Comparison of ENCODE assay signal across 7 mouse cellular contexts in the genomic region with DNA sequence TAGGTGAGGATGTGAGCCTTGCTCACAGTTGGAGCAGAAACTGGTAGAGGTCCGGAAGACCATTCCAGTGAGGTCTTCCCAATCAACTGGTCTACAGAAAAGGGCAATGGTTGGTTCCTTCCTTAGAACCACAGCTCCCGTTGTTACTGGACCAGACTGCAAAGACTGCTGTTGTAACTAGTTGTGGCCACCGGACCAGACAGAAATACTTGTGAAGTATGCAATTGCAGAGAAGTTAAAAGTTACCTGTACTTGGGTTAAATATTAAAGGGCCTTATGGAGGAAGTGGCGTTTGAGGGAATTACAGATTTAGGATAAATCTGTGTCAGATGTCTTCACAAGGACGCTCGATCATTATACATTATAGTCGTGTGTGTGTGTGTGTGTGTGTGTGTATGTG. TPM values are rescaled to one million over a fixed set of nuclear protein-coding genes. Genes with fewer than 3 reads are reported as not detected.
DNase-seq lines count a peak whose midpoint lies in the region; ATAC-seq and TF ChIP-seq lines count a peak whose summit lies in the region.

No protein-coding gene starts in this region.

- no peak overlapping the region for H3K9ac ChIP-seq in lung, embryonic 16.5 days (ENCODE audit: low read length)
- no peak overlapping the region for H3K9ac ChIP-seq in hindbrain, embryonic 14.5 days
- H3K9ac ChIP-seq in kidney, postnatal 0 days (ENCODE audit: low read depth, low read length), result no peak overlapping the region
- H3K9ac ChIP-seq in midbrain, postnatal 0 days (replicated peaks; ENCODE audit: low read length, poor library complexity, severe bottlenecking), result no peak overlapping the region

- no peak for TF ChIP-seq CTCF in kidney, postnatal 0 days (IDR thresholded peaks at IDR 0.05; ENCODE audit: low read depth)
- TF ChIP-seq CTCF in midbrain, postnatal 0 days (IDR thresholded peaks at IDR 0.05), result no peak
- no peak for TF ChIP-seq CTCF in left cerebral cortex, adult 2 months (IDR thresholded peaks at IDR 0.05)

- H3K27me3 ChIP-seq in lung, embryonic 16.5 days (ENCODE audit: control insufficient read depth, insufficient read depth, low read depth, low read length), result no peaks in the 10 kb centered on the region
- no peaks in the 10 kb centered on the region for H3K27me3 ChIP-seq in hindbrain, embryonic 14.5 days (ENCODE audit: control insufficient read depth, insufficient read depth, low read length)
- no peaks in the 10 kb centered on the region for H3K27me3 ChIP-seq in kidney, postnatal 0 days (ENCODE audit: insufficient read depth, low read length)
- no peaks in the 10 kb centered on the region for H3K27me3 ChIP-seq in midbrain, postnatal 0 days (ENCODE audit: insufficient read depth, low read length)

- intact Hi-C loops in left cerebral cortex, adult 2 months (cut with DNase I), result no loop called here

- no peaks in the 10 kb centered on the region for H3K4me1 ChIP-seq in lung, embryonic 16.5 days (replicated peaks; ENCODE audit: control insufficient read depth, insufficient read depth, low read length)
- peaks cover 7% of the 10 kb centered on the region for H3K4me1 ChIP-seq in hindbrain, embryonic 14.5 days (replicated peaks; ENCODE audit: control insufficient read depth, insufficient read depth, low read length)
- no peaks in the 10 kb centered on the region for H3K4me1 ChIP-seq in kidney, postnatal 0 days (replicated peaks; ENCODE audit: insufficient read depth, low read length)
- H3K4me1 ChIP-seq in midbrain, postnatal 0 days (ENCODE audit: insufficient read depth, low read length), result 0 out of 2 replicates have a peak, but pooled peaks cover 3% of the 10 kb centered on the region

- H3K4me2 ChIP-seq in lung, embryonic 16.5 days (ENCODE audit: low read depth, low read length), result peak overlapping the region; percentile 70; the same call in 1 of the 2 replicates
- H3K4me2 ChIP-seq in hindbrain, embryonic 14.5 days (replicated peaks), result peak overlapping the region; percentile 56; the same call in 1 of the 2 replicates
- peak overlapping the region; percentile 73; the same call in 1 of the 2 replicates for H3K4me2 ChIP-seq in kidney, postnatal 0 days (ENCODE audit: low read length)
- no peak overlapping the region for H3K4me2 ChIP-seq in midbrain, postnatal 0 days (ENCODE audit: low read depth, low read length, poor library complexity, severe bottlenecking)

- H3K36me3 ChIP-seq in lung, embryonic 16.5 days (ENCODE audit: control insufficient read depth, insufficient read depth, low read length), result peaks cover 2% of the 10 kb centered on the region; the same call in 1 of the 2 replicates
- H3K36me3 ChIP-seq in hindbrain, embryonic 14.5 days (replicated peaks; ENCODE audit: control insufficient read depth, insufficient read depth), result no peaks in the 10 kb centered on the region
- H3K36me3 ChIP-seq in kidney, postnatal 0 days (ENCODE audit: insufficient read depth, low read length), result no peaks in the 10 kb centered on the region
- no peaks in the 10 kb centered on the region for H3K36me3 ChIP-seq in midbrain, postnatal 0 days (ENCODE audit: insufficient read depth, low read length)

- no peak overlapping the region for H3K4me3 ChIP-seq in lung, embryonic 16.5 days (ENCODE audit: low read length)
- H3K4me3 ChIP-seq in hindbrain, embryonic 14.5 days (replicated peaks; ENCODE audit: low read length), result no peak overlapping the region
- H3K4me3 ChIP-seq in kidney, postnatal 0 days (replicated peaks; ENCODE audit: low read depth, low read length), result no peak overlapping the region; the same call in 1 of the 2 replicates
- H3K4me3 ChIP-seq in midbrain, postnatal 0 days (ENCODE audit: low read depth, low read length), result peak overlapping the region; percentile 71; the same call in 1 of the 2 replicates
- H3K4me3 ChIP-seq in left cerebral cortex, adult 2 months, result no peak overlapping the region

- peaks cover 5% of the 10 kb centered on the region for H3K9me3 ChIP-seq in lung, embryonic 16.5 days (ENCODE audit: control insufficient read depth, low read length)
- no peaks in the 10 kb centered on the region for H3K9me3 ChIP-seq in hindbrain, embryonic 14.5 days (ENCODE audit: control insufficient read depth, low read length)
- no peaks in the 10 kb centered on the region for H3K9me3 ChIP-seq in kidney, postnatal 0 days (replicated peaks; ENCODE audit: low read length)
- H3K9me3 ChIP-seq in midbrain, postnatal 0 days (ENCODE audit: low read length), result no peaks in the 10 kb centered on the region

- ATAC-seq in lung, embryonic 16.5 days (ENCODE audit: low read depth), result no peak
- ATAC-seq in hindbrain, embryonic 14.5 days (ENCODE audit: low FRiP score), result no peak
- 0 out of 2 replicates have a peak, but pooled peaks have one; percentile 2 for ATAC-seq in kidney, postnatal 0 days (replicated peaks; ENCODE audit: low FRiP score, low read depth)
- ATAC-seq in midbrain, postnatal 0 days (ENCODE audit: low FRiP score), result no peak

- WGBS in lung, embryonic 16.5 days, result 74% methylated on average over 7 of the region's 7 CpGs
- WGBS in hindbrain, embryonic 14.5 days, result 92% methylated on average over 7 of the region's 7 CpGs
- 68% methylated on average over 7 of the region's 7 CpGs for WGBS in kidney, postnatal 0 days
- 92% methylated on average over 7 of the region's 7 CpGs for WGBS in midbrain, postnatal 0 days

- no peak for DNase-seq in lung, postnatal 25 days (ENCODE audit: low spot score)
- no peak for DNase-seq in hindbrain, embryonic 14.5 days (ENCODE audit: low spot score)
- peak; percentile 33 for DNase-seq in kidney, postnatal 0 days (ENCODE audit: low spot score)
- no peak for DNase-seq in midbrain, postnatal 0 days (ENCODE audit: low spot score)
- DNase-seq in cerebellum, postnatal 14 days, result no peak
- no peak for DNase-seq in left cerebral cortex, adult 2 months (ENCODE audit: extremely low spot score in 1 of 2, low spot score in 2 of 2)

- no peak overlapping the region for H3K27ac ChIP-seq in lung, embryonic 16.5 days (ENCODE audit: low read length)
- peak overlapping the region; percentile 95; the same call in 1 of the 2 replicates for H3K27ac ChIP-seq in hindbrain, embryonic 14.5 days
- 0 out of 2 replicates have a peak overlapping the region, but pooled peaks have one; percentile 25 for H3K27ac ChIP-seq in kidney, postnatal 0 days
- peak overlapping the region; percentile 88 for H3K27ac ChIP-seq in midbrain, postnatal 0 days (ENCODE audit: low read depth, low read length)
- no peak overlapping the region for H3K27ac ChIP-seq in left cerebral cortex, adult 2 months

RNA-seq across cellular contexts. Expression of a gene that starts 0.6 kb away (rescaled TPM):
- 111 and 113 TPM in 2 replicates for polyA plus RNA-seq in lung, embryonic 16.5 days (2015; fragmentation: Nextera tagmentation; extraction: Ambion mirVana)
- polyA plus RNA-seq in hindbrain, embryonic 14.5 days (2014; fragmentation: Nextera tagmentation; extraction: Ambion mirVana), result 78.2 and 80.1 TPM in 2 replicates
- 141 and 144 TPM in 2 replicates for polyA plus RNA-seq in kidney, postnatal 0 days (2015; fragmentation: Nextera tagmentation; extraction: Ambion mirVana)
- total RNA-seq in midbrain, postnatal 0 days (2014; rRNA removed), result 33.1 and 55.0 TPM in 2 replicates
- polyA plus RNA-seq in midbrain, postnatal 0 days (2015; fragmentation: Nextera tagmentation; extraction: Ambion mirVana), result 99.4 and 100 TPM in 2 replicates
- total RNA-seq in left cerebral cortex, adult 2 months (2021), result 10 to 100 TPM; 50.0 to 52.5 TPM

Comparison
In these comparisons a context has a peak if more than half of its experiments do, and no peak if none do; other contexts are left out.
1. H3K27ac ChIP-seq: peak in hindbrain, embryonic 14.5 days (single experiment), kidney, postnatal 0 days (single experiment) and midbrain, postnatal 0 days (single experiment); none in lung, embryonic 16.5 days (single experiment) and left cerebral cortex, adult 2 months (single experiment).